Mouse (Mus musculus): Measurements from ENCODE around the gene Cemip.

The Cemip gene

GRCm38 (mm10) chr7:84096501-84096900 is 10.2 kb upstream of the Cemip start:
- peak; percentile 43 for DNase-seq (ENCODE audit: low spot score)

GRCm38 (mm10) chr7:84090793-84091192 is 4.5 kb upstream of the Cemip start:
- DNase-seq (ENCODE audit: low spot score) = no peak

- DNase-seq (ENCODE audit: low spot score) = no peak
Measured at GRCm38 (mm10) chr7:84089777-84090176, 3.5 kb upstream of the Cemip start.

- peak; percentile 89 for DNase-seq (ENCODE audit: low spot score)
Measured at GRCm38 (mm10) chr7:84088971-84089370, 2.7 kb upstream of the Cemip start.

GRCm38 (mm10) chr7:84088191-84088590 is 1.9 kb upstream of the Cemip start:
- no peak for DNase-seq (ENCODE audit: low spot score)

GRCm38 (mm10) chr7:84085049-84085945 is 1.0 kb downstream of the Cemip start:
- DNase-seq (ENCODE audit: low spot score) = peak; percentile 90

- DNase-seq (ENCODE audit: low spot score) = no peak
Measured at GRCm38 (mm10) chr7:84077257-84078013, 8.9 kb downstream of the Cemip start.

GRCm38 (mm10) chr7:84074266-84074665 is 12.0 kb downstream of the Cemip start:
- DNase-seq (ENCODE audit: low spot score) = no peak

GRCm38 (mm10) chr7:84073856-84074255 is 12.4 kb downstream of the Cemip start:
- DNase-seq (ENCODE audit: low spot score) = no peak

- DNase-seq (ENCODE audit: low spot score) = no peak
Measured at GRCm38 (mm10) chr7:84068931-84069330, 17.4 kb downstream of the Cemip start.

- no peak for DNase-seq (ENCODE audit: low spot score)
Measured at GRCm38 (mm10) chr7:84059799-84060198, 26.5 kb downstream of the Cemip start.

- DNase-seq (ENCODE audit: low spot score) = no peak
Measured at GRCm38 (mm10) chr7:84055961-84056629, 30.2 kb downstream of the Cemip start.

- DNase-seq (ENCODE audit: low spot score) = no peak
Measured at GRCm38 (mm10) chr7:84053856-84054255, 32.4 kb downstream of the Cemip start.

GRCm38 (mm10) chr7:84051423-84051822 is 34.9 kb downstream of the Cemip start:
- DNase-seq (ENCODE audit: low spot score) = no peak

- no peak for DNase-seq (ENCODE audit: low spot score)
Measured at GRCm38 (mm10) chr7:84045546-84045945, 40.8 kb downstream of the Cemip start.

- no peak for DNase-seq (ENCODE audit: low spot score)
Measured at GRCm38 (mm10) chr7:84044581-84045290, 41.6 kb downstream of the Cemip start.

- no peak for DNase-seq (ENCODE audit: low spot score)
Measured at GRCm38 (mm10) chr7:84042726-84043125, 43.6 kb downstream of the Cemip start.

GRCm38 (mm10) chr7:84039856-84040522 is 46.3 kb downstream of the Cemip start:
- no peak for DNase-seq (ENCODE audit: low spot score)

GRCm38 (mm10) chr7:84038642-84039041 is 47.7 kb downstream of the Cemip start:
- no peak for DNase-seq (ENCODE audit: low spot score)

- DNase-seq (ENCODE audit: low spot score) = no peak
Measured at GRCm38 (mm10) chr7:84032831-84033230, 53.5 kb downstream of the Cemip start.

GRCm38 (mm10) chr7:84029120-84029771 is 57.1 kb downstream of the Cemip start:
- no peak for DNase-seq (ENCODE audit: low spot score)
